Mouse (Mus musculus) gastrocnemius, postnatal 14 days (tissue): ENCODE data around the gene Ctcf. TPM values are rescaled to one million over a fixed set of nuclear protein-coding genes. Genes with fewer than 3 reads are reported as not detected.

Source experiments
- DNase-seq: peaks from one replicate; pipeline ENCODE4 v3.0.0; 2021; ENCODE audit warnings: mixed read lengths
- intact Hi-C: fragments of 180-260 bp; cut with DNase I; formaldehyde crosslinking; loops from one replicate; pipeline ENCODE4 v1.15.1; 2025; ENCODE audit warnings: low total_unique reads
- microRNA-seq, 2 experiments: library from miRNA; unstranded; fragments of <30 nt; microRNA quantifications; one replicate each; pipeline ENCODE4 v1.2.0; 2021
- total RNA-seq, 2 experiments: library from RNA; stranded (reverse); gene quantifications; 2 replicates each; pipeline ENCODE4 v1.2.3; 2021

Gene Ctcf
- total RNA-seq, 2 experiments from 2014 or later = 34.5 TPM

- DNase-seq = no peak
Observed at GRCm38 (mm10) chr8:105716302-105716945, 80.1 kb downstream of the Ctcf start.

GRCm38 (mm10) chr8:105719637-105720036 is 83.3 kb downstream of the Ctcf start:
- no peak for DNase-seq
- intact Hi-C loops = no loop called here

More at GRCm38 (mm10) chr8:105716302-105716945, 80.1 kb downstream of the Ctcf start:
- intact Hi-C loops = no loop called here

GRCm38 (mm10) chr8:105722861-105723260 is 86.5 kb downstream of the Ctcf start:
- intact Hi-C loops = no loop called here
- no peak for DNase-seq

GRCm38 (mm10) chr8:105725726-105726125 is 89.4 kb downstream of the Ctcf start:
- intact Hi-C loops = no loop called here
- DNase-seq = no peak

DNA sequence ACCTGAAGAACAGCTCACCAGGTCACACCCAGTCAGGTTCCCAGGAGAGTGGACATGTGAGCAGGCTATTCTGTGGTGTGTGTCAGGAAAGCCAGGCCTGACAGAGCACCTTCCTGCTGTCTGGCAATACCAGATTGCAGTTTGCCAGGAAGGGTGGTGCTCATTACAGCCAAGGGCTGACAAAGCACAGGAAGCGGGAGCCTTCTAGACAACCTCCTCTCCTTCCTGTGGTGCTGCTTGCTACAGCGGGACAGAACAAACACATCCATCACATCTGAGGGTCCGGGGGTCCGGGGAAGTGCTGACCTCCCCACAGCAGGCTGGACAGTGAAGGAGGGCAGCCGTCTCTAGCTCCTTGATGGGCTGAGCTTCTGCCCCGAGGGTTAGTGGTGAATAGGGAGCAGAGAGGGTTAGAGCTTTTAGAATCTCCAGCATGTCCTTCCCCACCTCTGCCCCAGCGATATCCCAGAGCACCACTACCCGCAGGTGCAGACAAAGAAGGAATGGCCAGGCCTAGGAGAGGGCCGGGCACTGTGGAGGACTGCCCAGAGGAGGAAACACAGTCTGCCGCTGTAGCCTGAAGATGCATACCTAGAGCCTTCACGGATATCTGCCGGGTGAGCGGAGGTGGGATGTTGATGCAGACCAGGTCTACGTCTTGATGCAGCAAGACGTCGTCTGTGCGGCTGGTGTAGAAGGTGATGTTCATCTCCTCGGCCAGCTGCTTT is 91.2 kb downstream of the Ctcf start:
- no peak for DNase-seq
- intact Hi-C loops = no loop called here

DNA sequence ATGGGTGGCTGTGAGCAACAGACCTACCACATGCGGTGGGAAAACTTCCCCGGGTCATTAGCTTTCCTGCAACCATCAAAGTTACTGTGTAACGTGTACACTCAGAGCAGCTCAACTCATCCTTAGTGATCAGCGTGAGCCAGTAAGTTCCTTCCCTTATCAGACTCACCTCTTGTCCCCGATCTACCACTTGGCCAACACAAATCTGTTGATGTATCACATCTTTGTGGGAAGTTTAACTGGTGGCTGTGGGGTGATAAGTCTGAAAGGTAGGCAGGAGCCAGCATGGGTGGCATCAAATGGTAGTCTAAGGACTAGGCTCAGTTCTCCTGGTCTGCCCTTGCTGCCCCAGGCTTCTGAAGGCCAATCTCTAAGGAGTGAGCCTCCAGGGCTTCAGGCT is 95.8 kb downstream of the Ctcf start:
- intact Hi-C loops = no loop called here
- no peak for DNase-seq

Small RNAs within 50 kb of the gene (microRNA-seq; reads per million reads assigned to microRNA genes)
- 0 reads per million in 2 experiments for gene Mir1966

Other genes with a start within 250 kb of the Ctcf start
- gene Kctd19, start 223.1 kb upstream of the Ctcf start, total RNA-seq = under 1 TPM in 1 of 2 experiments, not detected in 1; 0.21 TPM
- under 1 TPM; 0.53 to 0.97 TPM for gene Lrrc36, start 223.0 kb upstream of the Ctcf start, total RNA-seq
- 100 to 1,000 TPM; 191 to 254 TPM for gene Tppp3, start 165.0 kb upstream of the Ctcf start, total RNA-seq
- gene Zdhhc1, start 139.7 kb upstream of the Ctcf start, total RNA-seq = 10 to 100 TPM; 10.1 to 11.2 TPM
- 1 to 10 TPM; 1.9 to 2.1 TPM for gene Hsd11b2, start 117.8 kb upstream of the Ctcf start, total RNA-seq
- gene Atp6v0d1, start 70.5 kb upstream of the Ctcf start, total RNA-seq = 10 to 100 TPM; 43.2 to 44.7 TPM
- gene Ripor1, start 31.3 kb upstream of the Ctcf start, total RNA-seq = 10 to 100 TPM; 18.9 to 20.6 TPM
- gene Agrp, start 825 bp downstream of the Ctcf start, total RNA-seq = 1 to 10 TPM in 1 of 2 experiments, under 1 TPM in 1; 0.73 to 1.7 TPM
- under 1 TPM; 0.18 to 0.35 TPM for gene Carmil2, start 49.7 kb downstream of the Ctcf start, total RNA-seq
- gene Acd, start 64.5 kb downstream of the Ctcf start, total RNA-seq = 10 to 100 TPM in 1 of 2 experiments, 1 to 10 TPM in 1; 9.2 to 10.3 TPM
- 1 to 10 TPM; 5.2 to 7.0 TPM for gene Pard6a, start 64.6 kb downstream of the Ctcf start, total RNA-seq
- gene 4933405L10Rik, start 71.1 kb downstream of the Ctcf start, total RNA-seq = not detected
- 1 to 10 TPM; 1.6 to 1.7 TPM for gene Enkd1, start 71.6 kb downstream of the Ctcf start, total RNA-seq
- gene Gfod2, start 122.1 kb downstream of the Ctcf start, total RNA-seq = 1 to 10 TPM; 7.8 to 7.9 TPM
- gene Ranbp10, start 190.8 kb downstream of the Ctcf start, total RNA-seq = 10 to 100 TPM; 20.1 to 20.2 TPM
- not detected for gene Tsnaxip1, start 191.2 kb downstream of the Ctcf start, total RNA-seq
- gene Cenpt, start 216.7 kb downstream of the Ctcf start, total RNA-seq = 1 to 10 TPM; 1.9 to 3.9 TPM
- gene Thap11, start 218.6 kb downstream of the Ctcf start, total RNA-seq = 10 to 100 TPM; 19.6 to 22.7 TPM
- gene Nutf2, start 224.0 kb downstream of the Ctcf start, total RNA-seq = 10 to 100 TPM; 63.8 to 66.0 TPM
- 10 to 100 TPM; 21.1 to 21.5 TPM for gene Edc4, start 244.3 kb downstream of the Ctcf start, total RNA-seq